Mouse (Mus musculus) cortical plate, adult 2 months (tissue): Measurements from ENCODE around the gene Orc6. TPM values are rescaled to one million over a fixed set of nuclear protein-coding genes. Genes with fewer than 3 reads are reported as not detected.

Source experiments
- H3K27ac ChIP-seq: fragments of 200-500 bp; 2 replicates; pipeline ENCODE4 v1.5.1; 2012; ENCODE audit warnings: low read length, control low read depth, inconsistent platforms; ENCODE audit not compliant: insufficient read depth
- H3K4me1 ChIP-seq: fragments of 200-500 bp; 2 replicates; pipeline ENCODE4 v1.6.1; 2011; ENCODE audit warnings: low read length; ENCODE audit not compliant: control insufficient read depth, insufficient read depth
- H3K4me3 ChIP-seq: fragments of 200-500 bp; 2 replicates; pipeline ENCODE4 v1.5.1; 2011; ENCODE audit warnings: mild to moderate bottlenecking, low read length, control low read depth; ENCODE audit not compliant: insufficient read depth
- CTCF ChIP-seq: fragments of 200-500 bp; IDR thresholded peaks from 2 replicates; pipeline ENCODE4 v1.5.1; 2011; ENCODE audit warnings: mild to moderate bottlenecking, control low read depth, low read length; ENCODE audit not compliant: insufficient read depth; ENCODE audit errors: extremely low read depth
- POLR2A ChIP-seq: fragments of 200-500 bp; IDR thresholded peaks from 2 replicates; pipeline ENCODE4 v1.6.1; 2011; ENCODE audit warnings: mild to moderate bottlenecking, low read length, control low read depth; ENCODE audit not compliant: insufficient read depth; ENCODE audit errors: extremely low read depth
- polyA plus RNA-seq: library from polyadenylated mRNA; depleted of rRNA; stranded (reverse); fragments of >200 nt; gene quantifications from 2 replicates; pipeline ENCODE4 v1.2.3, GENCODE M21; 2012; rRNA removed

Gene Orc6
- polyA plus RNA-seq, 1 experiment: 39.5 TPM

- TF ChIP-seq POLR2A (no peak), CTCF (no peak)
- Histone ChIP-seq H3K4me1 (no peaks in the 10 kb centered on the region), H3K4me3 (no peak overlapping the region), H3K27ac (no peak overlapping the region)
Measured at GRCm38 (mm10) chr8:85318534-85318933, 19.1 kb downstream of the Orc6 start.

GRCm38 (mm10) chr8:85321981-85322380 is 22.5 kb downstream of the Orc6 start:
- Histone ChIP-seq H3K4me3 (no peak overlapping the region), H3K4me1 (no peaks in the 10 kb centered on the region), H3K27ac (no peak overlapping the region)
- TF ChIP-seq CTCF: no peak
- no peak for TF ChIP-seq POLR2A

GRCm38 (mm10) chr8:85323084-85323483 is 23.7 kb downstream of the Orc6 start:
- Histone ChIP-seq H3K4me3 (no peak overlapping the region), H3K27ac (no peak overlapping the region), H3K4me1 (no peaks in the 10 kb centered on the region)
- TF ChIP-seq POLR2A (no peak), CTCF (no peak)

GRCm38 (mm10) chr8:85327036-85327435 is 27.6 kb downstream of the Orc6 start:
- H3K27ac ChIP-seq: no peak overlapping the region
- TF ChIP-seq CTCF (no peak), POLR2A (no peak)
- no peaks in the 10 kb centered on the region for H3K4me1 ChIP-seq
- H3K4me3 ChIP-seq: no peak overlapping the region

GRCm38 (mm10) chr8:85329506-85329905 is 30.1 kb downstream of the Orc6 start:
- Histone ChIP-seq H3K4me3 (no peak overlapping the region), H3K27ac (no peak overlapping the region), H3K4me1 (no peaks in the 10 kb centered on the region)
- TF ChIP-seq POLR2A (no peak), CTCF (no peak)

GRCm38 (mm10) chr8:85335105-85335504 is 35.7 kb downstream of the Orc6 start:
- H3K27ac ChIP-seq: no peak overlapping the region
- no peaks in the 10 kb centered on the region for H3K4me1 ChIP-seq
- no peak overlapping the region for H3K4me3 ChIP-seq
- no peak for TF ChIP-seq POLR2A
- no peak for TF ChIP-seq CTCF

- no peak for TF ChIP-seq CTCF
- no peak for TF ChIP-seq POLR2A
- no peak overlapping the region for H3K27ac ChIP-seq
- no peak overlapping the region for H3K4me3 ChIP-seq
- H3K4me1 ChIP-seq: no peaks in the 10 kb centered on the region
Measured at GRCm38 (mm10) chr8:85336211-85336933, 36.9 kb downstream of the Orc6 start.

GRCm38 (mm10) chr8:85337681-85338080 is 38.2 kb downstream of the Orc6 start:
- no peak overlapping the region for H3K27ac ChIP-seq
- no peaks in the 10 kb centered on the region for H3K4me1 ChIP-seq
- TF ChIP-seq POLR2A (no peak), CTCF (no peak)
- no peak overlapping the region for H3K4me3 ChIP-seq

- TF ChIP-seq POLR2A: no peak
- no peak for TF ChIP-seq CTCF
- no peak overlapping the region for H3K4me3 ChIP-seq
- no peaks in the 10 kb centered on the region for H3K4me1 ChIP-seq
- no peak overlapping the region for H3K27ac ChIP-seq
Measured at GRCm38 (mm10) chr8:85339871-85340573, 40.6 kb downstream of the Orc6 start.

GRCm38 (mm10) chr8:85353287-85353686 is 53.9 kb downstream of the Orc6 start:
- Histone ChIP-seq H3K27ac (no peak overlapping the region), H3K4me1 (no peaks in the 10 kb centered on the region), H3K4me3 (no peak overlapping the region)
- TF ChIP-seq POLR2A (no peak), CTCF (no peak)

Other genes starting within 250 kb of the Orc6 start
- 45.1 and 45.8 TPM in 2 replicates for gene Fbxw9, start 239.6 kb upstream of the Orc6 start, polyA plus RNA-seq
- gene Gm5741, start 231.7 kb upstream of the Orc6 start, polyA plus RNA-seq: not detected in 2 replicates
- 70.6 and 74.6 TPM in 2 replicates for gene Dhps, start 227.9 kb upstream of the Orc6 start, polyA plus RNA-seq
- gene Wdr83os, start 218.9 kb upstream of the Orc6 start, polyA plus RNA-seq: 120 and 139 TPM in 2 replicates
- 54.7 and 56.4 TPM in 2 replicates for gene Wdr83, start 218.3 kb upstream of the Orc6 start, polyA plus RNA-seq
- 49.2 and 50.1 TPM in 2 replicates for gene Man2b1, start 216.4 kb upstream of the Orc6 start, polyA plus RNA-seq
- gene Zfp791, start 176.5 kb upstream of the Orc6 start, polyA plus RNA-seq: 3.7 and 4.2 TPM in 2 replicates
- not detected in 2 replicates for gene Cks1brt, start 147.7 kb upstream of the Orc6 start, polyA plus RNA-seq
- gene Olfr371, start 73.6 kb upstream of the Orc6 start, polyA plus RNA-seq: not detected in 2 replicates
- gene Vps35, start 170 bp downstream of the Orc6 start, polyA plus RNA-seq: 81.2 and 84.2 TPM in 2 replicates
- gene Mylk3, start 86.7 kb downstream of the Orc6 start, polyA plus RNA-seq: 4.3 and 5.0 TPM in 2 replicates
- gene 4921524J17Rik, start 133.2 kb downstream of the Orc6 start, polyA plus RNA-seq: 12.2 and 12.3 TPM in 2 replicates
- gene Gpt2, start 192.9 kb downstream of the Orc6 start, polyA plus RNA-seq: 49.0 and 49.2 TPM in 2 replicates